Mouse (Mus musculus) testis, adult 10 weeks (tissue): ENCODE measurements around the gene Chst14. TPM values are rescaled to one million over a fixed set of nuclear protein-coding genes. Genes with fewer than 3 reads are reported as not detected.

Experiments used
- polyA plus RNA-seq: library from polyadenylated mRNA; stranded (reverse); fragments of 350-450 nt; fragmentation: Illumina TruSeq; extraction: RNeasy Lipid Tissue Mini Kit (QIAGEN cat#74804); gene quantifications from one replicate; pipeline ENCODE4 v1.2.3, GENCODE M21; 2014; ENCODE audit warnings: low read depth, low replicate concordance

Gene Chst14
- 0.49 TPM for polyA plus RNA-seq

GRCm38 (mm10) chr2:118926361-118926997 lies at the start of gene Chst14:
Chst14 (plus strand) TSS chr2:118926496.

DNA sequence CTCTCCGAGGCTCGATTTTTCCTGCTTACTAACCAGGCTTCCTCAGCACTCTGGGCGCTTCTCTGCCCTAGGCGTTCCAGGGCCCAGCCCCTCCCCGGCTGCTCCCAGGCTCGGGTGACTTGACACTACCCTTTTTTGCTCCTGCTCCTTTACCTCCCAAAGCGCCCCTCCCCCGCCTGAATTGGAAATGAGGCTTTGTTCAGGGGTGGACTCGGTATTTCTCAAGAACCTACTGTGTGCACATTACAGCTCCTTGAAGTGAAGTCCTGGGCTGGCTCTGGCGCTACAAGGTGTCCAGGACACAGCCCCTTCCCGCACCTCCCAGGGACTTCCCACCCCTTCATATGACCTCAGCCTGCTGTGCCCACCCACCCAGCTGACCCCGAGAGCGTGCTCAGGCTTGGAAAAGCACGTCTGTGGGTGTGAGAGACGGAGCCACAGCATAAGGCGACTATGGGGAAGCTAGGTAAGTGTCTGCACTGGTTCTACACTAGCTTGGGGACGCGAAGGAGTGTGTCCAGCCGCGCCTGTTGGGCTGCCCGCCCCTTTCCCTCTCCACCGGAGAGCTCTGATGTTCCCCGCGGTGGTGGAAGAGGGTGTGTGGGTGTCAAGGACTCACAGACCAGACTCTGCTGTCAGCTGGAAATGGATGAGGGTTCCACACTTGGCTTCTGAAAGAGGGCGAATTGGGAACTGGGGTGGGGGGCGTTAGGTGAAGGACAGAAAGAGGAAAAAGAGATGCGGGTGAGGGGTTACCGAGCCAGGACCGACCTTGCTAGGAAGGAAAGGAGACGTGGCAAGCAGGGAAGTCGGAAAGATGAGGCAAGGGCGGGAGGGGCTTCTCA lies 26.1 kb upstream of the Chst14 start, which contains the start of gene Bahd1:
TSS of gene Bahd1 (plus strand) at position 397 of the 845 bp plus-strand sequence.

Other genes starting within 250 kb of the Chst14 start
- 0.57 TPM for gene Ankrd63, start 222.5 kb upstream of the Chst14 start, polyA plus RNA-seq
- gene Plcb2, start 198.1 kb upstream of the Chst14 start, polyA plus RNA-seq = 3.0 TPM
- gene Inafm2, start 180.7 kb upstream of the Chst14 start, polyA plus RNA-seq = 27.8 TPM
- gene Ccdc9b, start 163.8 kb upstream of the Chst14 start, polyA plus RNA-seq = 0.39 TPM
- not detected for gene Phgr1, start 153.7 kb upstream of the Chst14 start, polyA plus RNA-seq
- 0.13 TPM for gene Disp2, start 146.8 kb upstream of the Chst14 start, polyA plus RNA-seq
- gene Knstrn, start 112.5 kb upstream of the Chst14 start, polyA plus RNA-seq = 186 TPM
- 17.3 TPM for gene Ivd, start 64.5 kb upstream of the Chst14 start, polyA plus RNA-seq
- 3.1 TPM for gene Bahd1, start 26.1 kb upstream of the Chst14 start, polyA plus RNA-seq
- gene Ccdc32, start 102.9 kb downstream of the Chst14 start, polyA plus RNA-seq = 3.9 TPM
- gene Rpusd2, start 108.3 kb downstream of the Chst14 start, polyA plus RNA-seq = 1.6 TPM
- gene Knl1, start 120.6 kb downstream of the Chst14 start, polyA plus RNA-seq = 43.1 TPM
- gene Rad51, start 186.3 kb downstream of the Chst14 start, polyA plus RNA-seq = 14.1 TPM
- 14.5 TPM for gene Rmdn3, start 230.5 kb downstream of the Chst14 start, polyA plus RNA-seq
- gene Gchfr, start 241.3 kb downstream of the Chst14 start, polyA plus RNA-seq = not detected
- 2.0 TPM for gene Gm14137, start 248.0 kb downstream of the Chst14 start, polyA plus RNA-seq